Mouse (Mus musculus) monocyte, adult 2 months (primary cell): Measurements from ENCODE around the gene Tmem25.
"Not testable (repeated sequence)": the region's sequence is repeated elsewhere in the genome, so short reads cannot be mapped to it uniquely, and the experiment has no call there.

Source experiments
- DNase-seq, 2 experiments: peaks; one replicate each; pipeline ENCODE4 v3.0.0; 2022; ENCODE audit warnings: low spot score in 2 of 2, low read depth in 1 of 2

Tmem25 gene

DNA sequence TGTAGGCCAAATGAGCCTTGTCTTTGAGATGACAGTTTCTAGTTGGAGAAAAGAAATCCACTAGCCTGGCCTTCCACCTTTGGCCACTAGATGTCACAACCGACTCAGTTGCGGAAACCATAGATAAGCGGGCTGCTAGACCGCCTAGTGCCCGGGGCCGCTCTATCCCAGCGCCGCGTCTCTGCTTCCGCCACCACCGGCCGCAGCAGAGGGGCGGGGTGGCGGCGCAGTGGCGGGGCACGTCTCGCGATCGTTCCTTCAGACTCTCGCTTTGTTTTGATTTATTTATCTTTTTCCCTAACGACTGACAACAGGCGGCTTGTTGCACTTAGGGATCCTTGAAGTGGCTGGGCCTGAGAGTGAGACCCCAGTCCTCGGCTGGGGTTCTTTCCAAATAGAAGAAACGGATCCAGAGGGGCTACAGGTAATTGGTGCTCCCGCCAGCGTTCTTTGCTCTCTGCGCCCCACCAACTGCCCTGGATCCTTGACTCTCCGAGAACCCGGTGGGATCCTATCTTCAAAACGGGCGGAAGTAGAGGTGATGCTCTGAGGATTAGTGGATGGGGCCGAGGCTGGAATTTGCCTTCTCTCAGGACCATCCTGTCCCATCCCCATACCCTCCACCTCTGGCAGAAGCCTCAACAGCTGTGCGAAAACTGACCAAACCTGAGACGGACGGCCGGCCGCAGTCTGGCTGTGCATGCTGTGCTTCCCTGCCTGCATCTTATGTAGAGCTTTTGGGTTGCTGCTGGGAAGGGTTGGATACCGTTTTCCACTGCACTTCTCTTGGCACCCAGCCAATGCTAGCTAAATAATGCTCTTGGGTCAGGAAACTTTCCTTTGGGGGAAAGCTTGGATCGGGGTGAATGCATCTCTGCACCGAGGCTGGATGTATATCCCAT, 26.1 kb downstream of the Tmem25 start:
- peak; percentile 83 to 87 for DNase-seq

DNA sequence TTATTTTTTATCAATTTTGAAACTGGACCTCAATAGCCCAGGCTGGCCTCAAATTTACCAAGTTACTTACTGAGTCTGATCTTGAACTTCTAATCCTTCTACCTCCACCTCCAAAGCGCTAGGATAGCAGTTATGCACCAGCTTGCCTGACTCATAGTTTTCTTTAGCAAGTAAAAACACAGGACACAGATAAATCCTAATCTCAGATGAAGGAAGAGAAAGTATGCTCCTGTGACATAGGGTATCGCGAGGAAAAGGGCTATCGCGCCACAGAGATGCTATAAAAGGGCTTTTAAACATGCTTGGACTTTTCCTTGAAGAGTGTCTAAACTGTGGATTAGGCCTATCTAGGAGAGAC, 26.7 kb downstream of the Tmem25 start:
- DNase-seq = no peak

DNA sequence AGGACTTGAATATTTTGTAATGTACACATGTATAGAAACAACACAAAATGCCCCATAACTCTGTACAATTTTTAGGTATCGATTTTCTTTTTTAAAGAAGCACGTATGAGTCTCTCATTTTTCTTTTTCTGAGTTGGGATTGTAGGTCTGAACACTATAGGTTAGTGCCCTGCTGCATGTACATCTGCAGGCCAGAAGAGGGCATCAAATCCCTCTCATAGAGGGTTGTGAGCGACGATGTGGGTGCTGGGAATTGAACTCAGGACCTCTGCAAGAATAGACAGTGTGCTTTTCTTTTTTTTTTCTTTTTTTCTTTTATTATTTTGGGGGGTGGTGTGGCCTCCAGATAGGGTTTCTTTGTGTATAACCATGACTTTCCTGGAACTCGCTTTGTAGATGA, 27.7 kb downstream of the Tmem25 start:
- no peak for DNase-seq

DNA sequence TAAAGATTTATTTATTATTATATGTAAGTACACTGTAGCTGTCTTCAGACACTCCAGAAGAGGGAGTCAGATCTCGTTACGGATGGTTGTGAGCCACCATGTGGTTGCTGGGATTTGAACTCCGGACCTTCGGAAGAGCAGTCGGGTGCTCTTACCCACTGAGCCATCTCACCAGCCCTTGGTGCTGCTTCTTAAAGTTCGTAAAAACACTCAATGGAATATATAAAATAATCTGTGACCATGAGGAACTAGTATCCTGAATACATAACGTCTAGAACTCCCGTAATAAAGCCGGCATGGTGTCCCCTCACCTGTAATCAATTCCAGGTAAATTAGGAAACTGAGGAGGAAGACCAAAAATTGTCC, 31.1 kb downstream of the Tmem25 start:
- DNase-seq = not testable (repeated sequence)

DNA sequence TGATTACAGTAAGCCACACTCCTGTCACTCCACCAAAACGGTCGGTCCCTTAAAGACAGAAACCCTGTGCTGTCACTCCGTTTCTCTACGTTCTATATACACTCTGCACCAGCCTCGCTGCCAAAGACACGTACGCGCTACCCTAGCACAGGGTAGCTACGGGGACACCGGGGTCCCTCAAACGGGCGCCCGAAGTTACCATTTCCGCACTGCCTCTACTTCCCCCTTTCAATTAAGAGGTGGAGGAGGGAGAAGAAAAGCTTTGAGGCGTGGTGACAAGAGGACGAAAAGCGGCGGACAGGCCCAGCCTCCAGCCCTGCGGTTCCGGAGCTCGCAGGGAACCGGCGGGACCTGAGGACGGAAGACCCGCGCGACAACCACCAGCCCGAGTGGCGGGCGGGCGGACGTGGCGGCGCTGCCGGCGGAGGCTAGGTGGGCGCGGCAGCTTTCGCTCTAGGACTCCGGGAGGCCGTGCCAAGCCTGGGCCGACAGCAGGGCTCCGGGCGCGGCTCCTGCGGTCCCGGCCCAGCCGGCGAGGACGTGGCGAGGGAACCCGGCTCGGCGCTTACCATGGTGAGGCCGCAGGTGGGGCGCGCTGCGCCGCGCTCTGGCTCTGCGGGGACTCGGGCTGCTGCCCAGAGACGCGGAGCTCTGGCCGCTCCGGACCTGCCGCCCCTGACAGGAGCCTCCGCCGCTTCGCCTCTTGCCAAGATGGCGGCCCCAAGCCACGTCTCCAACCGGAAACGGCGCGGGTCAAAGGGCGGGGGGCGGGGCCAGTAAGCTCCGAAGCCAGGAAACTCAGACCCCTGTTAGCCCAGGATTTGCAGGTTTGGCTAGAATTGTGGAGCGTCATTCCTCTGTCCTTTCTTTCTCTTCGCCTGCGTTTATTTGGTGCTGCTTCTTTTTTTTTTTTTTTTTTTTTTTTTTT, 31.7 kb downstream of the Tmem25 start, which contains the start of the genes Arcn1 and Ift46:
Arcn1 (minus strand) TSS at position 745 of the 928 bp plus-strand sequence.
Ift46 (plus strand) TSS at position 808 of the 928 bp plus-strand sequence.
- DNase-seq = peak; percentile 37 to 59

DNA sequence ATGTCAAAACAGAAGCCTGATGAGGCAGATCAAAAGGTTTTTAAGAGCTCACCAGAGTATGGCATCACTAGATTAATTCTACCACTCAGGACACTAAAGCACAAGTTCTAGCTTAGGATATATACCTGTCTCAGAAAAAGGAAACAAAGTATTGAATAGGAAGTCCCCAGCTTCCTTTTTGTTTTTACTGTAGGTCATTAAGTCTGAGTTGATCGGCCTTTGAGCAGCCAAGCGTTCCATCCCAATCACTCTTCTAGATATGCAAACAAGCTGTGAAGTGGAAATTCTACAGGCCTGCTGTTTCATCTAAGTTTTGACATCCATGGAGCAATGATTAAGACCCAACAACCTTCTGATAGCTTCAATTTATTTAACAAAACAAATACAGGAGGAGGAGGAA, 38.2 kb downstream of the Tmem25 start:
- DNase-seq = no peak

DNA sequence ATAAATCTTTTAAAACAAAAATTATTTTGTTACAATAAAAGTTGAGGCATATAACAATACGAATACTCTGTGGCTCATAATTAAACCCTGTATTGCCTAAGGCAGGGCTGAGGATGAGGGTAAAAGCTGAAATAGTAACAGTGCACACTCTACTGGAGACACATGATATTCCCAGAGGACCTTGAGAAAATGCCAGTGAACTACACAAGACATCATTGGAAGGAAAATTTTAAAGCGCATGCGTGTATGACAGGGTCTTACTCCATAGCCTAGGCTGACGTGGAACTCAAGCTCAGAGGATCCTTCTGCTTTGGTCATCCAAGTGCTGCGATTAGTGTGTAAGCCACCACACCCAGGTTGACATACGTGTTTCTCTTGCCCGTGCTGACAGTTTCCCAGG, 50.6 kb downstream of the Tmem25 start:
- DNase-seq = no peak

DNA sequence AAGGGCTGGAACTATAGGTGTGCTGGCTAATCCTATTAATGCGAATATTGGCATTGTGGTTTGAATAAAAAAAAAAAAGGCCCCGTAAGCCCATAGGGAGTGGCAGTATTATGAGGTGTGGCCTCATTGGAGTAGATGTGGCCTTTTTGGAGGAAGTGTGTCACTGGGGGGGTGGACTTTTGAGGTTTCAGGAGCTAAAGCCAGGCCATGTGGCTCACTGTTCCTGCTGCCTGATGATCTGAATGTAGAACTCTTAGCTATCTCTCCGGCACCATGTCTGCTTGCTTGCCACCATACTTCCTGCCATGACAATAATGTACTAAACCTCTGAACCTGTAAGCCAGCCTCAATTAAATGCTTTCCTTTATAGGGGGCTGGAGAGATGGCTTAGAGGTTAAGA, 51.8 kb downstream of the Tmem25 start:
- DNase-seq = no peak

DNA sequence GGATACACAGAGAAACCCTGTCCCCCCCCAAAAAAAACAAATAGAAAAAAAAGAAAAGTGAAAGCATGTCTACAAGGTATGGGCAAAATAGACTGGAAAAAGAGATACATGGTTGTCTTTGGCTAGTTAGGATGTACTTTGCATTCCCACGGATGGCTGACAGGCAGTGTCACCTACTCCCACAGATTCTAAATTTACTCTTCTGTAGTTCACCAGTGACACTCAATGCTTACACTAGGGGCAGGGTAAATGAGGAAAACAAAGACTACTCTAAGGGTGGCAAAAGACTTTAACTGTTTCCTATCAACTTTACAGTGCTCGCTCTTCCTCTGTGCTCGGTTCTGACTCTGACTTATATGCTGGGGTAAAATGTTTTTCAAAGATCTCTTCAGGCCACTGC, 52.4 kb downstream of the Tmem25 start:
- no peak for DNase-seq

DNA sequence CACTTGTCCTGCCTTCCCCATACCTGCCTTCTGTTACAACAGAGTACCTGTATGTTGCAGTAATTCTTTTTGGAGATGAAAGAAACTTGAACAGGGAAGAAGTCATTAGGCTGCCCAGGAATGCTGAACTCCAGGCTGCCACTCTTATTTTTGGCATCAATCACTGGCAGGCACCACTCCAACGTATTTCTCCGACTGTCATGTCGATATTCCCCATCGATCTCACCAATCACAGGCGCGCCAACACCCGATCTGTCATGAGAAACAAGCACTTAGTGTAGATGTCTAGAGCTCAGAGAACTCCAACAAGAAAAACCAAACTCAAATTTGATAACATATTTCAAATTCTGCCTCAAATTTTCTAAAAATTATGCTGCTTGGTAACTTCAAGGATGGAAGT, 53.7 kb downstream of the Tmem25 start:
- no peak for DNase-seq
